Mouse (Mus musculus) megakaryocyte, embryonic 14.5 days (primary cell): ENCODE measurements around the gene Gngt2. TPM values are rescaled to one million over a fixed set of nuclear protein-coding genes. Genes with fewer than 3 reads are reported as not detected.
A peak's percentile ranks its signal among the peaks of the same experiment; 100 is the strongest.

Experiments used
- H3K27me3 ChIP-seq: replicated peaks from 2 replicates; pipeline ENCODE3; 2012; ENCODE audit warnings: inconsistent platforms
- H3K36me3 ChIP-seq: replicated peaks from 2 replicates; pipeline ENCODE3; 2012; ENCODE audit warnings: low read length, inconsistent platforms, mixed read lengths
- H3K4me1 ChIP-seq: 2 replicates; pipeline ENCODE4 v1.6.1; 2012; ENCODE audit warnings: inconsistent platforms
- H3K4me3 ChIP-seq: replicated peaks from 2 replicates; pipeline ENCODE3; 2012; ENCODE audit warnings: moderate library complexity, mild to moderate bottlenecking, inconsistent platforms
- H3K9me3 ChIP-seq: 2 replicates; pipeline ENCODE4 v1.6.1; 2012; ENCODE audit warnings: inconsistent platforms
- FLI1 ChIP-seq: IDR thresholded peaks from 2 replicates; pipeline ENCODE4 v1.6.1; 2012; ENCODE audit warnings: low read length, inconsistent platforms, mixed read lengths
- GATA1 ChIP-seq: IDR thresholded peaks from 3 replicates; pipeline ENCODE4 v1.6.1; 2012; ENCODE audit warnings: mixed read lengths, low read length, inconsistent platforms, borderline replicate concordance
- polyA plus RNA-seq: library from polyadenylated mRNA; stranded (reverse); fragments of >175 nt; gene quantifications from 2 replicates; pipeline ENCODE4 v1.2.3, GENCODE M21; 2012; ENCODE audit warnings: low replicate concordance; ENCODE audit not compliant: insufficient read depth

The Gngt2 gene
- polyA plus RNA-seq, 1 experiment: 30.7 TPM

- peaks cover 42% of the 10 kb centered on the region for H3K36me3 ChIP-seq
- H3K9me3 ChIP-seq: peaks cover 14% of the 10 kb centered on the region
- peaks cover 72% of the 10 kb centered on the region for H3K4me1 ChIP-seq
- no peak for TF ChIP-seq GATA1
- TF ChIP-seq FLI1: no peak
- peak overlapping the region; percentile 56 for H3K4me3 ChIP-seq
- H3K27me3 ChIP-seq: peaks cover 78% of the 10 kb centered on the region
Measured at GRCm38 (mm10) chr11:95830411-95831275, 6.4 kb upstream of the Gngt2 start.

DNA sequence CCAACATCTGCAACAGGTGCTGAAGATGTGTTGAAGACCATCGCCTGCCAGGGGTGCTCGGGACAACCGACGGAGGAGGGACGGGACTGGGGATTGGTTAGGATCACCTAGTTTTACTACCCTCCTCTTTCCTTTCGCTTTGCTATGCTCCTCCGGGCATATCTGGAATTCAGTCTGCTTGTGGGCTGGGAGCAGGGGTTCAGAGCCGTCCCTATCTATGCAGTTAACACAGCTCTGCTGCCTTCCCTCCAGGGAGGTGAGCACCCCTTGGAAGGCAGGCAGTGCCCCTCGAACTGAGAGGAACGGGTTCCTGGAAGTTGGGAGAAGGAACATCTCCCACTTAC lies 5.8 kb upstream of the Gngt2 start:
- TF ChIP-seq GATA1 (no peak), FLI1 (no peak)
- peaks cover 42% of the 10 kb centered on the region for H3K36me3 ChIP-seq

DNA sequence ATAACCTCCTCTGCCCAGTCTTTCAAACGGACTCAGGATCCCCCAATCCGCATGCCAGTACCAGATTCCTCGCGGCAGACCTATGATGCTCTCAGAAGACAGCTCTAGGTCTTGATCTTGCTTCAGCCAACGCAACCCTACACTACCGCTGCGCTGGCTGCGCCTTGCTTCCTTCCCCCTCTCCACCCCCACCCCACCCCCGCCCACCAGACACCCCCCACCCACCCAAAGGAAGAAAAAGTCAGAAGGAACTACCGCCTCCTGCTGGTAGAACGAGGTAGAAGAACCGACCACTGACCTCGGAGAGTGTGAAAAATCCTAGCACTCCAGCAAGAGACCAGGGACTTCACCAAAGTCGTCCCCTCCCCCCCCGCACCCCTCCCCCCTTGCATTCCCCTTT lies 5.4 kb upstream of the Gngt2 start:
- Histone ChIP-seq H3K4me3 (no peak overlapping the region), H3K4me1 (peaks cover 79% of the 10 kb centered on the region), H3K9me3 (peaks cover 14% of the 10 kb centered on the region), H3K27me3 (peaks cover 83% of the 10 kb centered on the region), H3K36me3 (peaks cover 44% of the 10 kb centered on the region)
- TF ChIP-seq FLI1: no peak
- no peak for TF ChIP-seq GATA1

More for the DNA sequence above, 5.8 kb upstream of the Gngt2 start:
- H3K4me1 ChIP-seq: peaks cover 78% of the 10 kb centered on the region
- peak overlapping the region; percentile 53 for H3K4me3 ChIP-seq
- peaks cover 14% of the 10 kb centered on the region for H3K9me3 ChIP-seq
- peaks cover 84% of the 10 kb centered on the region for H3K27me3 ChIP-seq

GRCm38 (mm10) chr11:95832129-95833005 lies 4.6 kb upstream of the Gngt2 start:
- Histone ChIP-seq H3K27me3 (peaks cover 82% of the 10 kb centered on the region), H3K36me3 (peaks cover 50% of the 10 kb centered on the region), H3K4me1 (peaks cover 79% of the 10 kb centered on the region), H3K4me3 (no peak overlapping the region), H3K9me3 (peaks cover 14% of the 10 kb centered on the region)
- TF ChIP-seq GATA1 (no peak), FLI1 (no peak)

DNA sequence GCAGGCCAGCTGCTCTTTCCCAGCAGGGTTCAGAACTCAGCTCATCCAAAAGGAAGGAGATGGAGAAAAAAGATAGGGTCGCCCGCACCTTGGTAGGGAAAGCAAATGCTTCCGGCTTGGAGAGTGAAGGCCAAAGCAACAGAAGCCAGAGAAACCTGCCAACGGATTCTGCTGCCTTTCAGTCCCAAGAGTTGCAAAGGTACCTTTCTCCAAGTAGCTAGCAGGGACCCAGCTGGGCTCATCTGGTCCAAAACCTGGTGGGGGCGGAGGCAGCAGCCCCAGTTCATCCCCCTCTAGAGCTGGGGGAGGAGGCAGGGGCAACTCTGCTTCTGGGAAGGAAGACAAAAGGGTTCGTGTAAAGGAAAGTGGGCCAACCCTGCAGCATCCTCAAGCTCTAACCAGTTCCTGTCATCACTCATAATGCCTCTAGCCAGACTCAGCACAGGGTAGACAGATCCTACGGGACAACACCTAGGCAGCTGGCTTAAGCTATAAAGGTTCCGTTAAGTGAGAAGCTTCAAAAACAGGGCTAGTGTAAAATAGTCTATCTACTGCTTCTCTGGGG lies 3.9 kb upstream of the Gngt2 start:
- H3K4me1 ChIP-seq: peaks cover 80% of the 10 kb centered on the region
- no peak overlapping the region for H3K4me3 ChIP-seq
- H3K27me3 ChIP-seq: peaks cover 83% of the 10 kb centered on the region
- H3K9me3 ChIP-seq: peaks cover 14% of the 10 kb centered on the region
- no peak for TF ChIP-seq GATA1
- TF ChIP-seq FLI1: no peak
- peaks cover 50% of the 10 kb centered on the region for H3K36me3 ChIP-seq

DNA sequence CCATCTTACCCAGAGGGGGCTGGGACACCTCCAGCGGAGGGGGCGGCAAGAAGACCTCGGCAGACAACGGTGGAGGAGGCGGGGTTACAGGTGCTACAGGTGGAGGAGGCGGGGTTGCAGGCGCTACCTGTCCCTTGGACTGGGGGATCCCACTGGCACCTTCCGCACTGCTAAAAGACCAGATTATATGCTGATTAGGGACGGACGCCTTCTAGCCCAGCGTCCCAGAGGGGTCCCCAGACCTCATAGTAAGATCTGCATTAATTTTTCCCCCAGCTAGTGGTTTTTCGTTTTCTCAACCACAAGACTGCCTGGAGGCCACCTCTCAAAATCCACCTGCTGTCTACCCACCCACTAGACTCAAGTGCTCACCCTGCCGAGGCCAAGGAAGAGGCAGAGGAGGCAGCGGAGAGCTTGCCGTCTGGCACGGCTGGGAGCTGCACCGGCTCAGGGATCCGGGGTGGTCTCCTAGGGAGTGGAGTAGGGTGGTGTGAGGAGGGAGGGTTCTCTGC lies 3.3 kb upstream of the Gngt2 start:
- H3K9me3 ChIP-seq: peaks cover 14% of the 10 kb centered on the region
- peaks cover 50% of the 10 kb centered on the region for H3K36me3 ChIP-seq
- TF ChIP-seq GATA1: no peak
- TF ChIP-seq FLI1: no peak
- peaks cover 82% of the 10 kb centered on the region for H3K27me3 ChIP-seq
- peak overlapping the region; percentile 88 for H3K4me3 ChIP-seq
- peaks cover 80% of the 10 kb centered on the region for H3K4me1 ChIP-seq

DNA sequence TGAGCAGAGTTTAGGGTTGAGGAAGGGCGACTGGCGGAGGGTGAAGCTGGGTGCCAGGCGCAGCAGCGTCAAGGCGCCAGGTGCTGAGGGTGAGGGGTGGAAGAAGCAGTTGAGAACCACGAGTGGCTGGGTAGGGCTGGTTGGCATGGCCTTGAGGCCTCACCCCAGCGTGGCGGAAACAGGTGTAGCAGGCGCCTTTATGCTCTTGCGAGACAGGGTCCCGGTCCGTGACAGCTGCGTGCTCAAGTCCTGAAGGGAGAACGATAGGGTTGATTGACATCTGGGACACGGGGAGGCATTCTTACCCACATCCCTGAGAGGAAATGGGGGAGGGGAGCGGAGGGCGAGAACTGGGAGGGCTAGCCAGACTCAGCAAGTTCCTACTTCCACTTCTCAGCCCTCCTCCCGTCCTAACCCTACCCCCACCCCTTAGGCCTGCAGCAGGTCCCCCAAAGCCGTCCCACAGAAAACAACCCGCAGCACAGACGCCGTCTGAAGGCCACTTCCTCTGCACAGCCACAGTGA lies 2.8 kb upstream of the Gngt2 start:
- TF ChIP-seq GATA1: no peak
- peak; percentile 48; the same call in 1 of the 2 replicates for TF ChIP-seq FLI1
- peaks cover 51% of the 10 kb centered on the region for H3K36me3 ChIP-seq
- peak overlapping the region; percentile 88 for H3K4me3 ChIP-seq
- H3K9me3 ChIP-seq: peaks cover 14% of the 10 kb centered on the region
- peaks cover 77% of the 10 kb centered on the region for H3K27me3 ChIP-seq
- peaks cover 82% of the 10 kb centered on the region for H3K4me1 ChIP-seq

DNA sequence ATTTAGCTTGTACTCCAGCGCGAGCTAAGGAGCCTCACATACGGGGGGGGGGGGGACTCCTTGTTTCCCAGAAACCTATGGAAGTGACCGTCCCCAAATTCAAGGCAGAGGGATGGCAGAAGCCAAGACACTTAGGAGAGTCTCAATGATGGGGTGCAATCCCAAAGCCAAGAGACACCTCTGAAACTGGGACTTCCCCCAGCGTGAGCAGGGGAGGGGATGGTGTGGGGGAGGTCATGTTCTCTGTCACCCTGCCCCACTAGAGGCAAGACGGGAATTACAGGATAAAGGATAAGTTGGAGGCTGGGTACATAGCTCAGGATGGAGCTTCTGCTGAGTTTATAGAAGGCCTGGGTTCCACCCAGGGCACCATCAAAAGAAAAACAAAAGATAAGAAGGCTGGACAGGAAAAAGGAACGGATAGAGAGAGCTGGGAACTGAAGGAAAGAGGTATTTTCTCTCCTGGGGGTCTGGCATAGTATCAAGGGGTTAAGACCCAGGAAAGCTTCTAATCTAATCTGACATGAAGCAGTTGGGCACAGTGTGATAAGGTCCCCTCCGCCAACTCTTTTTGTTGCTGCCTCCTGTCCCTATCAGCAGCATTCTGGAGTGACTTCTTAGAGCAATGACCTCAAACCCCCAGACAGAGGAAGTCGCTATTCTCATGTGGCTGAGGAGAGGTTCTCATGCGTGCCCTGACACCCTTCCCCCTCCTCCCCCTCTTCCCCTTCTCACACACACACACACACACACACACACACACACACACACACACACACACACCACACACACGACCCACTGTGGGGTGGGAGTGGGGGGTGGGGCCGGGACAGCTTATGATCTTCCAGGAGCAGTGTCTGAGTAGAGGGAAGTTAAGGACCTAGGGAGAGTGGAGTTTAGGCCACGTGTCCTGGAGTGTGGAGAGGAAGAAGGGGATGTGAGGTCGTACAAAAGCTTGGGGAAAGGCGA lies 2.0 kb upstream of the Gngt2 start:
- peaks cover 80% of the 10 kb centered on the region for H3K4me1 ChIP-seq
- H3K4me3 ChIP-seq: peak overlapping the region; percentile 88
- no peak for TF ChIP-seq FLI1
- no peak for TF ChIP-seq GATA1
- peaks cover 14% of the 10 kb centered on the region for H3K9me3 ChIP-seq
- peaks cover 43% of the 10 kb centered on the region for H3K36me3 ChIP-seq
- peaks cover 70% of the 10 kb centered on the region for H3K27me3 ChIP-seq

DNA sequence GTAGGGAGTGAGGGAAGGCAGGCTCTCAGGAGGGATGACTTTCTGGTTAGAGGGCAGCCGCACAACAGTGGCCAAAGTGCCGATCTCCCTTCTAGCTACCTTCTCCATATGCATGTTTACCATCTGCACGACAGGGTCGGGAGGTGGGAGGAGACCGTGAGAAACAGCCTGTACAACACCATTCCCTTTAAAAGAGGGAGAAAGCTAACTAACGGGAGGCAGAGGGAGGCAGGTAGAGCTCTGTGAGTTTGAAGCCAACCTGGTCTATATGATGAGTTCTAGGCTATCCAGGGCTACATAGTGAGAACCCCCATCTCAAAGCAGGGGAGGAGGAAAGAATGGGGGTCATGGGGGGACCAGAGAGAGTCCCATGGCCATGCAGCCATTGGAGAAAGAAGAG lies 1.2 kb upstream of the Gngt2 start:
- Histone ChIP-seq H3K36me3 (peaks cover 35% of the 10 kb centered on the region), H3K27me3 (peaks cover 70% of the 10 kb centered on the region), H3K9me3 (peaks cover 6% of the 10 kb centered on the region), H3K4me3 (peak overlapping the region; percentile 82), H3K4me1 (peaks cover 82% of the 10 kb centered on the region)
- TF ChIP-seq GATA1 (no peak), FLI1 (no peak)
